Mouse (Mus musculus): Measurements from ENCODE around the gene Gm21887. TPM values are rescaled to one million over a fixed set of nuclear protein-coding genes. Genes with fewer than 3 reads are reported as not detected.
"Not testable (repeated sequence)": the region's sequence is repeated elsewhere in the genome, so short reads cannot be mapped to it uniquely, and the experiment has no call there.

Gm21887 gene
- polyA plus RNA-seq, 1 experiment from 2014 or later, result 130 TPM

DNA sequence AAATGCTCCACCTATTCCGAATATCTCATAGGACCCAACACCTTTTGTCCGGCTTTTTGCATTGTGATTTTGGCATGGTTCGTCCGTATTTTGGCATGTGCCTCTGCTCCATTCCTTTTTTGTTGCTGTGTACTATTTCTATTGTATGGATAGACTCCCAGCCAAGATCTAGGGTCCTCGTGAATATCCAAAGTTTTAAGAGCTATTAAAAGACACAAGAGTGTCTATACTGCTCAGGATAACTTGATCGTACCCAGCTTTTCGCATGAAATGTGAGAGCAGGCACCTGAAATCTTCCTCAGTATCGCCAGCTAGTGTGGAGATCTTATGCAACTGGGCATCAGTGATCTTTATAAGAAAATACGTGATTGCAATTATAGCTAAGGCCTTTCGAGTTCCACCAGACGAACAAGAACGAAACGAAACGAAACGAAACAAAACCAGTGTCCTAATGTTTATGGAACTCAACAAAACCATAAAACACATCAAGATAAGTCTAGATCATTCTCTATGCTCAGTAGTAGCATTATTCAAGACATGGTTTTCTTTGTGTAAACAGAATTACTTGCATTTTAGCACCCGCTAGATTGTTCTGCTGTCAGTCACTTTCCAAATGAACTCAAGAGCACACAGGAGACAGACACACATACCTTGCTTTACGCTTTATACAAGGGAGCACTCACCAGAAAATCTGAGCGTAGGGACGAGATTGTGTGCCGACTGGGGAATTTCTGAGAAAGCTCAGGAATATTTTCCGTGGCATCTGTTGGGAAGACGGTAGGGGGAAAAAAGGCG, 26.7 kb upstream of the Gm21887 start:
- 92% methylated on average over 23 of the region's 23 CpGs for whole genome bisulfite sequencing
- ATAC-seq (ENCODE audit: low FRiP score); DNase-seq (ENCODE audit: low spot score); H3K4me3 ChIP-seq (replicated peaks; ENCODE audit: low read length); H3K9ac ChIP-seq; H3K4me2 ChIP-seq (replicated peaks); H3K4me1 ChIP-seq (replicated peaks; ENCODE audit: control insufficient read depth, insufficient read depth, low read length); H3K27me3 ChIP-seq (ENCODE audit: control insufficient read depth, insufficient read depth, low read length); H3K27ac ChIP-seq: not testable (repeated sequence)
- H3K36me3 ChIP-seq (replicated peaks; ENCODE audit: control insufficient read depth, insufficient read depth), result peaks cover 68% of the 10 kb centered on the region
- H3K9me3 ChIP-seq (ENCODE audit: control insufficient read depth, low read length), result peaks cover 61% of the 10 kb centered on the region

DNA sequence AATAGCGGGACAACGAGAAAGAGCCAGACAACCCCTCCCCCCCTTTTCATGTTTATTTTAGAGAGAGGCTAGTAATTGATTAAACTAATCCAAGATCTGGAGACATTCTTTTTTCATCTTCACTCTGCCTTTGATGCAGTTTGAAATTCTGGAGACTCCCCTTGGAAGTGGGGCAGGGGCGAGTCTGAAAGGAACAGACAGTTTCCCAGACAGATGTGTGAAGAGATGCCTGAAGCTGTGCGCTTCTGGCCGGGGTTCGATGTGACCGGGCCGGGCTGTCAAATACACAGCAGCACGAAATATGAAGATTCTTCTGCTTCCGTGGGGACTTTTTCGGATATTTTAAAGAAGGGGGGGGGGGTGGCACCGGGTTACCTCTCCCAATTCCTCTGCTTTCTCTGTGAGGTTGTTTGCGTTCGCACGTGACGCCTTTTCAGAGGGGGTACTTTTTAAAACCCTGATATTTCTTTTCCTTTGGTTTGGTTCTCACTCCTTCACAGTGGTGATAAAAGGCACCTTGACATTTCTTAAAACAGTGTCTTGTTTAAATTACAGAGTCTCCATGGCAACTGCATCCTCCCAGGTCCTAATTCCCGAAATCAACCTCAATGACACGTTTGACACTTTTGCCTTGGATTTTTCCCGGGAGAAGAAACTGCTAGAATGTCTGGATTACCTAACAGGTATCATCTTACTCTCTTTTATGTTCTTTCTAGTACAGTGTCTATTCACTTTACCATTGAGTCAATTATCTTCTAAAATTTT, 25.9 kb upstream of the Gm21887 start:
- peak; percentile 23 for DNase-seq (ENCODE audit: low spot score)
- H3K4me3 ChIP-seq (replicated peaks; ENCODE audit: low read length); H3K27me3 ChIP-seq (ENCODE audit: control insufficient read depth, insufficient read depth, low read length); H3K9ac ChIP-seq; H3K27ac ChIP-seq; H3K4me2 ChIP-seq (replicated peaks); ATAC-seq (ENCODE audit: low FRiP score); H3K4me1 ChIP-seq (replicated peaks; ENCODE audit: control insufficient read depth, insufficient read depth, low read length): not testable (repeated sequence)
- 86% methylated on average over 19 of the region's 19 CpGs for WGBS
- peaks cover 72% of the 10 kb centered on the region for H3K36me3 ChIP-seq (replicated peaks; ENCODE audit: control insufficient read depth, insufficient read depth)
- peaks cover 64% of the 10 kb centered on the region for H3K9me3 ChIP-seq (ENCODE audit: control insufficient read depth, low read length)

- not testable (repeated sequence) for H3K4me1 ChIP-seq (replicated peaks; ENCODE audit: control insufficient read depth, insufficient read depth, low read length); DNase-seq (ENCODE audit: low spot score); H3K27me3 ChIP-seq (ENCODE audit: control insufficient read depth, insufficient read depth, low read length); H3K4me3 ChIP-seq (replicated peaks; ENCODE audit: low read length); H3K27ac ChIP-seq; ATAC-seq (ENCODE audit: low FRiP score); H3K4me2 ChIP-seq (replicated peaks); H3K9ac ChIP-seq
- peaks cover 79% of the 10 kb centered on the region for H3K36me3 ChIP-seq (replicated peaks; ENCODE audit: control insufficient read depth, insufficient read depth)
- peaks cover 71% of the 10 kb centered on the region for H3K9me3 ChIP-seq (ENCODE audit: control insufficient read depth, low read length)
- WGBS, result 91% methylated on average over 7 of the region's 7 CpGs
These were observed 25.1 kb upstream of the Gm21887 start for GRCm38 (mm10) chrX:169984331-169984730.

DNA sequence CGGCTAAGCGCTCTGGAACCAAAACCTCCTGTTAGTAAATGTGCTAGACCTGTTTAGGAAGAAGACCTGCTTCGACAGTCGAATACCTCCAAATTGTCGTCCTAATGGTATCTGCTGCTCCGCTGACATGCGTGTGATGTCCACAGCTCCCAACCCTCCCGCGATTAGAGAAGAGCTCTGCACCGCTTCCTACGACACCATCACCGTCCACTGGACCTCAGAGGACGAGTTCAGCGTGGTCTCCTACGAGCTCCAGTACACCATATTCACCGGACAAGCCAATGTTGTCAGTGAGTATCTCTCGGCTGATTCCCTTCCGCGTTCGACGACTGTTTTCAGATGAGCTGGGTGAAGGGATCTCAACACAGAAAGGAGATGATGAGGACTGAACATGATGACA, 24.6 kb upstream of the Gm21887 start:
- not testable (repeated sequence) for H3K4me1 ChIP-seq (replicated peaks; ENCODE audit: control insufficient read depth, insufficient read depth, low read length); H3K4me3 ChIP-seq (replicated peaks; ENCODE audit: low read length); H3K9ac ChIP-seq; H3K27ac ChIP-seq; DNase-seq (ENCODE audit: low spot score); ATAC-seq (ENCODE audit: low FRiP score); H3K4me2 ChIP-seq (replicated peaks); H3K27me3 ChIP-seq (ENCODE audit: control insufficient read depth, insufficient read depth, low read length)
- 93% methylated on average over 21 of the region's 21 CpGs for WGBS
- Histone ChIP-seq H3K36me3 (replicated peaks; ENCODE audit: control insufficient read depth, insufficient read depth) (peaks cover 84% of the 10 kb centered on the region), H3K9me3 (ENCODE audit: control insufficient read depth, low read length) (peaks cover 77% of the 10 kb centered on the region)

DNA sequence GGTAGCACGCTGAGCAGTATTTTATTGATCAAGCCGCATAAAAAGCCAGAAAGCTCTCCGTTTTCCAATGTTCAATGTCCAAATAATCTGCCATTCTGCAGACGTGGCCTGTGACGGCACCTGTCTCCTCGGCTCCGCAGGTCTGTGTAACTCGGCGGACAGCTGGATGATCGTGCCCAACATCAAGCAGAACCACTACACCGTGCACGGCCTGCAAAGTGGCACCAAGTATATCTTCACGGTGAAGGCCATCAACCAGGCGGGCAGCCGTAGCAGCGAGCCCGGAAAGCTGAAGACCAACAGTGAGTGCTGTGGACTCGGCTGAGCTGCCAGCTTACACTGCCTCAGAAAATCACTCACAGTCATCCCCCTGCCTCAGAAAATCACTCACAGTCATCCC, 23.7 kb upstream of the Gm21887 start:
- H3K27me3 ChIP-seq (ENCODE audit: control insufficient read depth, insufficient read depth, low read length); H3K9ac ChIP-seq; H3K4me2 ChIP-seq (replicated peaks); H3K4me1 ChIP-seq (replicated peaks; ENCODE audit: control insufficient read depth, insufficient read depth, low read length); H3K27ac ChIP-seq; H3K4me3 ChIP-seq (replicated peaks; ENCODE audit: low read length); ATAC-seq (ENCODE audit: low FRiP score): not testable (repeated sequence)
- Histone ChIP-seq H3K36me3 (replicated peaks; ENCODE audit: control insufficient read depth, insufficient read depth) (peaks cover 82% of the 10 kb centered on the region), H3K9me3 (ENCODE audit: control insufficient read depth, low read length) (peaks cover 82% of the 10 kb centered on the region)
- WGBS, result 89% methylated on average over 18 of the region's 18 CpGs
- peak; percentile 28 for DNase-seq (ENCODE audit: low spot score)

DNA sequence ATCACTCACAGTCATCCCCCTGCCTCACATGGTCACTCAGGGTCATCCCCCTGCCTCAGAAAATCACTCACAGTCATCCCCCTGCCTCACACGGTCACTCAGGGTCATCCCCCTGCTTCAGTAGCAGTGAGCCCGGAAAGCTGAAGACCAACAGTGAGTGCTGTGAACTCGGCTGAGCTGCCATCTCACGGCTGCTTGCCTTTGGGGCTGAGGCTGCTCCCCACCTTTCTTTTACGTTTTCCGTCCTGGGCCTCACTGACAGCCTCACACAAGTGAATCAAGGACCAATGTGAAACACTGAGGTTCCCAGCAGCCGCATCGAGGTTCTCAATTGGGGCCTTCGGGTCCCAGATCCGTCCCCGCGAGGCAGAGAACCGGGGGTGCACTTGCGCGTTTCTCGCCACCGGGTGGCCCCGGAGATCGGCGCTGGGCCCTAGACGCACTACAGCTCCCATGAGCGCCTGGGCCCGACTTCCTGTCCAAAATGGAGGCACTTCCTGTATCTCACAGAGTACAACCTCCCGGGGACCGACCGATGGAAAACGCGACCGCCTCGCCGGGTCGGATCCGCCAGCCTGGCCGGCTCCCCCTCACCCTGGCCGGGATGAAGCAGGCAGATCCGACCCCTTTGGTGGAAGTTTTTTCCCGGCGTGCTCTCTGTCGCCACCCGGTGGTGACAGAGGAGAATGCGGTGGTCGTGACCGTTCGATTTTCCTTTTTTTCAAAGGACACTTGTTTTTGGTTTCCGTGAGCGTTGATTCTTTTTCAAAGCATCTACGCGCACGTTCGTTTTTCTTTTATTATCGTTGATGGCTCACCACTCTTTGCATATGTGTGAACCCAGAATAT, 22.7 kb upstream of the Gm21887 start:
- Histone ChIP-seq H3K36me3 (replicated peaks; ENCODE audit: control insufficient read depth, insufficient read depth) (peaks cover 78% of the 10 kb centered on the region), H3K9me3 (ENCODE audit: control insufficient read depth, low read length) (peaks cover 73% of the 10 kb centered on the region), H3K9ac (peak overlapping the region; percentile 34), H3K4me2 (replicated peaks) (peak overlapping the region; percentile 38), H3K4me3 (replicated peaks; ENCODE audit: low read length) (peak overlapping the region; percentile 20), H3K27ac (peak overlapping the region; percentile 44)
- 54% methylated on average over 51 of the region's 51 CpGs for WGBS
- not testable (repeated sequence) for H3K27me3 ChIP-seq (ENCODE audit: control insufficient read depth, insufficient read depth, low read length); H3K4me1 ChIP-seq (replicated peaks; ENCODE audit: control insufficient read depth, insufficient read depth, low read length)
- DNase-seq (ENCODE audit: low spot score), result peak; percentile 63
- peak; percentile 90 for ATAC-seq (ENCODE audit: low FRiP score)

- H3K4me2 ChIP-seq (replicated peaks); H3K9ac ChIP-seq; H3K4me1 ChIP-seq (replicated peaks; ENCODE audit: control insufficient read depth, insufficient read depth, low read length); H3K4me3 ChIP-seq (replicated peaks; ENCODE audit: low read length); H3K27me3 ChIP-seq (ENCODE audit: control insufficient read depth, insufficient read depth, low read length): not testable (repeated sequence)
- 0 out of 2 replicates have a peak, but pooled peaks have one; percentile 0 for ATAC-seq (ENCODE audit: low FRiP score)
- Histone ChIP-seq H3K9me3 (ENCODE audit: control insufficient read depth, low read length) (peaks cover 73% of the 10 kb centered on the region), H3K27ac (peak overlapping the region; percentile 0; the same call in 1 of the 2 replicates), H3K36me3 (replicated peaks; ENCODE audit: control insufficient read depth, insufficient read depth) (peaks cover 75% of the 10 kb centered on the region)
- peak; percentile 35 for DNase-seq (ENCODE audit: low spot score)
- WGBS, result 85% methylated on average over 28 of the region's 28 CpGs
These were observed 22.1 kb upstream of the Gm21887 start for GRCm38 (mm10) chrX:169987368-169987837.

DNA sequence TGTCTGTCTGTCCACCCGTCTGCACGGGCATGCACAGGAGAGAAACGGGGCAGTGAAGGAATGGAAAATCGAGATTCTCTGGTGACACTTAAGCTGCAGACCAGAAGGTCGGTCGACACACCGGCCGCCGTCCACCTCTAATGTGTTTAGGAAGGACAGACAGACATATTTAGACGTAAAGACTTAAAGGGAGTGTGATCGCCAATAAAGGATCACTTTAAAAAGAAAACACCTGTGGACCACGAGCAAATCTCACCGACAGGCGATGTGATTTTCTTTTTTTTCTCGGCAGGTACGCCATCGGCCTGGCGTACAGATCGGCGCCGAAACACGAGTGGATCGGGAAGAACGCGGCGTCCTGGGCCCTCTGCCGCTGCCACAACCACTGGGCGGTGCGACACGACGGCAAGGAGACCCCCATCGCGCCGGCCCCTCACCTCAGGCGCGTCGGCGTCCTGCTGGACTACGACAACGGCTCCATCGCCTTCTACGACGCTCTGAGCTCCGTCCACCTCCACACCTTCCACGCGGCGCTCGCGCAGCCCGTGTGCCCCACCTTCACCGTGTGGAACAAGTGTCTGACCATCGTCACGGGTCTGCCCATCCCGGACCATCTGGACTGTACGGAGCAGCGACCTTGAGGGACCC, 20.8 kb upstream of the Gm21887 start:
- Histone ChIP-seq H3K36me3 (replicated peaks; ENCODE audit: control insufficient read depth, insufficient read depth) (peaks cover 65% of the 10 kb centered on the region), H3K9me3 (ENCODE audit: control insufficient read depth, low read length) (peaks cover 71% of the 10 kb centered on the region)
- ATAC-seq (ENCODE audit: low FRiP score); H3K27ac ChIP-seq; H3K9ac ChIP-seq; H3K4me2 ChIP-seq (replicated peaks); H3K4me3 ChIP-seq (replicated peaks; ENCODE audit: low read length); H3K27me3 ChIP-seq (ENCODE audit: control insufficient read depth, insufficient read depth, low read length); H3K4me1 ChIP-seq (replicated peaks; ENCODE audit: control insufficient read depth, insufficient read depth, low read length): not testable (repeated sequence)
- DNase-seq (ENCODE audit: low spot score), result peak; percentile 26
- 92% methylated on average over 56 of the region's 56 CpGs for WGBS

Measured in hindbrain, embryonic 14.5 days (tissue).